Mouse (Mus musculus) monocyte, adult 2 months (primary cell): ENCODE measurements around the gene Relch.
"Not testable (repeated sequence)": the region's sequence is repeated elsewhere in the genome, so short reads cannot be mapped to it uniquely, and the experiment has no call there.

ENCODE experiments used
- DNase-seq, 2 experiments: peaks; one replicate each; pipeline ENCODE4 v3.0.0; 2022; ENCODE audit warnings: low spot score in 2 of 2, low read depth in 1 of 2

Gene Relch

DNA sequence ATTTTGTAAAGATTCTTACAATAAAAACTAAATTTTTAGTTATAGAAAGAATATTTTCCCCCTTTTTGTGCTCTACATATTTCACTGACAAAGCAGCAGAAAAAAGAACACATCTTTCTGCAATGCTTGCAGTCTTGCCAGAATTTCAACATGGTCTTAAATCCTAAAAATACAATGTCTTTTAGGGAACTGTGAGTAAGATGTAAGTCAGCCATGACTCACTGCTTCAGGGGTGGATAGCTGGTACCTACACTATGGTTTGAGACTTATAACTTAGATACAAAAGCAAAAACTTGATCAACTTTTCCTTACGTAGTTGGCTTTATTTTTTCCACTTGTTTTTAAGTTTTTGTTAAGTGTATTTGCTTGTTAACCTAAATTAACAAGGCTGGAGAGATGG is 78.8 kb downstream of the Relch start:
- no peak for DNase-seq

DNA sequence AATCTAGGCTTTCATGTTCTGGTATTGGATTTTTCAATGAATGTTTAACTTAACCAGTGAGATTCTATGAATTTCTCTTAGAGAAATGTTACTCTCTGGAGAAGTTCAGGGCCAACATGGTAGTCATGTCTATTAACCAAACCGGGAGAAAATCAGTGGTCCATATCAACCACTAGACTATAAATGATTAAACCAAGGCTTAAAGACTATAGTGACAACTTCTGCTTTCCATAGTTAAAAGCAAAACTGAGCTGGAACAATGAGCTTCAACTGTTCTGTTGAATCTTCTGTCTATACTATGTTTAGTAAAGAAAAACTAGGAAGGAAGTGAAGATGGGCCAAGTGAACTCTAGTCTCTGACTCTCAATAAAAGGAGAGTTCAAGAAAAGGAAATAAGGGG is 82.8 kb downstream of the Relch start:
- DNase-seq = no peak

DNA sequence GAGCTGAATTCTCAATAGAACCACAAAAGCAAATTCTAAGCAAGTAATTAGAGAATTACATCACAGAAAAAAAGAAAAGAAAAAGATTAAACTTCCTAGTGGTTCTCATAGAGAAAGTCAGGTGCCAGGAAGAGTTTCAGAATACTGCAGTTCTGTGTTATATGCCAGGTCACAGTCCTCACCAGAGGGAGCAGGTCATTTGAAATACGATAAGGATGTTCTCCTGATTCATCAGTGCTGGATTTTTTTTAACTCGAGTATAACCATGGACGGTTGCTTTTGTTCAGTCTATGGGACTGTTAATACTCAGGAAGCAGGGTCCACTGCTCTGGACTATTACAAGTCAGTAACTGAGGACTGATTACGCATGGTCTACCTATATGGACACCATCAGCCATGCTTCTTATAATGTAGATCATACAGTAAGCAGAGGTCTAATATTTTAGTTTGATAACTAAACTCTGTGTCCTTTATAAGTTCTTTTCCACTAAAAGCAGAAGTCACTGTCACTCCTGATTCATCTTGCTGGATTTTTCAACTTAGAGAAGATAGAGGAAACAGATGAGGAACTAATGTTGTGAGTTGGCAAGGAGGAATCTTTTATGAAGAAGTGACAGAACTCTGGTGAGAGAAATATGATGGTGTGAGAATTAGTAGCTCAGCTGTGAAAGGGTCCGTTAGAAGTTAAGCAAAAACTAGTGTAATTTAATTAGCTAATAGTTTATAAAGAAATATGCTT is 83.4 kb downstream of the Relch start:
- no peak for DNase-seq

DNA sequence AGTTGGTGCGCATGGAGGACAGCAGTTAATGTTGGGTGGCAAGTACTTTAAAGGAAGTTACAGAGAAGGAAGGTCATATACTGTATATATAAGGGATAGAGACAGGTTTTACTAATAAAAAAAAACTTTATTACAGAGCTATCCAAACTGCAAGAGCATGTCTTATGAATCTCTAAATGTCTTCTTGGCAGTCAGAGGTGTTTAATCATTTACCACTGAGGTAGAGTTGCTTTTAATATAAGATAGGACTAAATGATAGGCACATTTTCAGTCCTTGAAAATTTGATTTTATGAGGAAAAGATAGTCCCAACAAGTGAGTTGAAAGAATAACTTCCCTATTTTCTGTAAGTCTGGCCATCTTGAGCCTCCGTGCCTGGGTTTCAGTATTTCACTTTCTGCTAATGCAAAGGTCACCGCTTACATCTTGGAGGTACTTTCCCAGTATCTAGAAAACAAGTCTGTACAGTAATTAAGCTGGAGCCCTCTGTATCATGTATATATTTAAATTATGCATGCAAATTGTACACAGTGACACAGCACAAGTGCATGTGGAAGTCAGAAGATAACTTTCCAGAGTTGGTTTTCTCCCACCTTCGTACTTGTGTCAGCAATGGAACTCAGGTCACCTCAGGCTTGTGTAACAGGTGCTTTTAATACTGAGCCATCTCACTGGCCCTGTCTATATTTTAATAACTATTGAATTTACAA is 84.6 kb downstream of the Relch start:
- no peak for DNase-seq

DNA sequence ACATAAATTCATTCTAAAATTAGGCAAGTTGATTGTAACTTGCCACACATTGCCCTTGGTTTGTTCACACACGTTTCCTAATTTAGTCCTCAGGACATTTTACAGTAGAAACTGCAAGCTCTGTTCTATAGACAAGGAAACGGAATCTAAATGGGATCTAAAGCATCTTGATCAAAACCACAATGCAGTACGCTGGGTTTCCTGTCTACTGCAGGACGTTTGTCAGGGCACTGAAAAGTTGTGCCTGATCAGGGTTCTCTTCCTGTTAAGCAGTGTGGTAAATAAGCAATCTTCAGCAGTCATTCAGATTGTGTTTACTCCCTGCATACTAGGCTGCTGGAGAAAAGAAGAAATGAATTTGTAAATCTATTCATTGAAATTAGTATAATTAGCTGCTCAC is 88.5 kb downstream of the Relch start:
- DNase-seq = no peak

DNA sequence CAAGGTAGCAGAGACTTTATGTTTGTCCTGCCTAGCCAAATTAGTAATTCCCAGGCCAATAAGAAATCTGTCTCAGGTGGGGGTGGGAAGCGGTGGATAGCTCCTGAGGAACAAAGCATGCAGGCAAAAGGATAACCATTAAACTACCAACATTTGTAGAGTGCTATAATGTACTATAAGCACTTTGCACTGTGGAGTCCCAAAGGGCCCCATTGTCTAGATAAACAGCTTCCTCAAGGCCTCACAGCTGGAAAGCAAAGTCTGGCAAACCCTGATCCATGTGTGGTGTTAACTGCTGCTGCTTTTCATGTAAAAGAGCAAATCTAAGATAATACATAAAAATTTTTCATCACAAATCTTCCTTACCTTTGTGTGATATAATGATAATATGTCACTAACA is 89.3 kb downstream of the Relch start:
- DNase-seq = no peak

DNA sequence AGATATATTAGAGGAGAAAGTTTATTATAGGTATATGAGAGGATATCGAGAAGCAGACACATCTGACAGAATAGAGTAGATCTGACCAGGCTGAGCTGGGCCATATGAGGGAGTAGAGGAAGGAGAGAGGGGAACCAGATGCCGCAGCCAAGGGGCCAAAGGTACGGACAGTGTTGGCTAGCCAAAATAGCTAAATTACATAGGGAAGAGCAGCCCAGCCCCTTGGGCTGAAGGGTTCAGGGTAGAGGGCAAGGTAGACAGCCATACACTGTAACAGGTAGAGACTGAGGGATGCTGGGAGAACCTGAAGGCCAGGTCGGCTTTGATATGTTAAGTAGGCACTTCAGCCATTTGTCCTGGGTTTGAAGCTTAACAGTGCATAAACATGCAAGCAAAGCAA is 95.1 kb downstream of the Relch start:
- no peak for DNase-seq

DNA sequence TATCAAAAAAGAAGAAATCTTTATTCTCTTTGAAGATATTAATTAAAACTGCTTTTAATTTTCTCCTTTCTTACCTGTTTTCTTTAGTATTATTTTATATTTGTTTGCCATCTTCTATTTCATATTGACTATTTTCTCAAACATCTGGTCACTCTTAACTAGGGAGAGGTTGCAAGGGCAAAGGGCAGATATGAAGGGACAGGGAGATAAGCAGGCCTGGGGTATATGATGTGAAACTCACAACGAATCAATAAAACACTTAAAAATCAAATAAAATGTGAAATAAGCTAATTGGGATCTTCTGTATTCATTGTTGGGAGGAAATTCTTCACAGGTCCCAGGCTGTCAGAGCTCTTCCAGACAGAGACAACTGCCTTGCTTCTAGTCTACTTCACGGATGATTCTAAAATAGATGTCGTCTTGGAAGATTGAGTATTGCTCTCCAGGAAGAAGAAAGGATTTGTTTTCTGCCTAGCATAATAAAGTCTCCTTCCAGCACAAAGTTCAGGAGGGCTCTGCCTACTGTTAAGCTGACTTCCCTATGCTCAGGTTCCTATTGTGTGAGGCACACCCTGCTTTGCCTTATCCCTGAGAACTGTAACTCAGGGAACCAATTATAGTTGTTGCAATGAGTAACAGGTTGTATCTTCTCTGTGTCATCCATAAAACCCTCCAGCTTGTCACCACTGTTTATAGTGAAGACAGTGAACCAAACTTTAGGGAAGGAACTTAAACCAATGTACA is 95.9 kb downstream of the Relch start:
- DNase-seq = no peak

DNA sequence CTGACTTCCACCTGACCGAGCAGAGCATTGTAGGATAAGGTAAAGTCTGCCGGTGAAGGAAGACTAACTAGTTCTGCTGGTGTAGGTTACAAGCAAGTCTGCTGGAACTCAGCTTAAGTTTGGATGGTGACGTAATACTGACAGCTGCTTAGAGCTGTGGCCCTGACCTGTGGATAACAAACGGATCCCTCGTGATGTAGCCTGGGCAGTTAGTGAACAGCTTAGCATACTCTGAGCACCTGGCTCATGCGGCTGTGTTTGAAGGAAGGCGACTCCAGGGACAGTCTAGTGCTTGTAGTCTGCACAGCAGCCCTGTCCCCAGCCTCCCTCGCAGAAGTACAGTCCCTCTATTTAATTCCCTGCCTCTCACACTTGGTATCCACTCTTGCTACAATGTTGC is 101.9 kb downstream of the Relch start:
- no peak for DNase-seq

DNA sequence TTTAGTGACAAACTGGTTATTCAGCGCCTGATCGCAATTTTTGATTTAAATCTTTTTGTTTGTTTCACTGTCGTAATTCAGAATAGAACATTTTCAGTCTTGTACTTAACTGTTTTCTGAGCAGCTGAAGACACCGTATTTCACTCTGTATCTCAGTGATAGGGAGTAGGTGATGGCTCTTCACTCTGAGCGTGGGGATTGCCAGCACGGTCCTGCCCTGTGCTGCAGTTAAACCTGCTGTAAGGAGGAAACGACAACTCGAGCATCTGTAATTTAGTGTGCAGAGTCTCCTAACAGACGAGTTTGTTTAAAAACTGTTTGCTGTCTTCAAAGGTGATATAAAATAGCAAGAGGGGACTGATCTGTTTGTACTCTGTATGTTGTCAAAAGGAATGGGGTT is 102.4 kb downstream of the Relch start:
- not testable (repeated sequence) for DNase-seq

DNA sequence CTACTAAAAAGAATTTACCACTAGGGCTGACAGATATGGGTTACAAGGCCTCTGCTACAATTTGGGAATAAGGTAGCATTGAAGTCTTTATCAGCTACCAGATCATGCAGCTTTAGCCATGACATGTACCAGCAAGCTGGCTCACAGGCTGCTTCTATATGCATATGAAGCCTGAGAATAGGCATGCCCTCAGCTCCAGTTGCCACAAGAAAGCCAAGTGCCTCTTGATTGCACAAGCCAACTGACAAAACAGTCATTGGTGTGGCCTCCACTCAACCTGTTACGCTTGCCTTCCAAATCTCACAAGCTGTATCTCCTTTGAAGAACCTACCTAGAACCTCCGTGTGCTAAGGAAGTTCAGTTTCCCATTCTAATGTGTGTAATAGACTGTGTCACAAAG is 104.7 kb downstream of the Relch start:
- no peak for DNase-seq

DNA sequence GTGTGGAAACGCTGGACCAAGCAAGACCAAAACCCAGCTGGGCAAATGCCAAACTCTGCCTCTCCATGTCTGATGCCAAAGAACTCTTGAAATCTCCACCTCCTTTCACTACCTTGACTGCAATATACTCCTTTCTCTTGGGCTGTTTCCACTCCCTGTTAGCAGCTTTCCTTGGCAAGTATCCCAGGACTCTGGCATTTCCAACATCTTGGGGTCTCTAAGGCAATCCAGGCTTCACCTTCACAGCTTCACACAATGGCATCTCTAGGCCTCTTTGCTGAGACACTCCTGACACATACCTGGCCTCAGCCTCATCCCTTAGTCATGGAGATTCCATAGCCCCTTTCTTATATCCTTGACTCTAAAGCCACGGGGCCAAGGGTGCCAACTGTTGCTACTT is 107.0 kb downstream of the Relch start:
- no peak for DNase-seq

DNA sequence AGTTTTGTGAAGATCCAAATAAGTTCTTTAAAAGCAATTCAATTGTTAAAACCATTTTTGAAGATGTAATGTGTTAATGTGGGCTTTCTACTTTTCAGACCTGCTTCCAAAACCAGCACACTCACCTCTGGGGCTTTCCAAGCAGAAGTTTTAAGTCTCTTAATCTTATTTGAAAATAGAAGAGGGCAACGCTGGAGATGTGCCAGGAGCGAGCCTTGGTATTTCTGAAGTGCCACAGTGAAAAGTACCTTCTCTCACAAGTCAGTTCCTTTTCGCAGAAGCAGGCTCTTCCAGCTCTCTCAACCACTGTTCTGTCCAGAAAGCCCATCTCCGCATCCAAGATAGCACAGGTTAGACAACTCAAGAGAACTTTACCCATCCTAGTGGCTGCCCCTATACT is 112.8 kb downstream of the Relch start:
- no peak for DNase-seq

DNA sequence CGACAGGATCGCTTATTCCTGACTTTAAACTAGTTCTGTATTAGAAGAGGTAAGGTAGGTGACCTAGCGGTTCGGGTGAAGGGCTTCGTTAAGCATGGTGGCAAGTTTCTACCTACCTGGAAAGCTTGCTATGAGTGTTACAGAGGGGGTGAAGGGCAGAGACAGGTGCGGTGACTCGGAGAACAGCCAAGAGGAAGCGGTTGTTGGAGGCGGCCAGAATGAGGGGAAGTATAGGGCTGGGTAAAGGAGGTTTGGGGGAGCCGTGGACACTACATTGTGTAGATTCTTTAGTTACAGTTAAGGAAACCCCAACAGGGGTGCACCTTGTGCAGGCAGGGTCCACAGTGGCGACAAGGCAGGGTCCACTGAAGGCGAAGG is 116.4 kb downstream of the Relch start:
- no peak for DNase-seq

DNA sequence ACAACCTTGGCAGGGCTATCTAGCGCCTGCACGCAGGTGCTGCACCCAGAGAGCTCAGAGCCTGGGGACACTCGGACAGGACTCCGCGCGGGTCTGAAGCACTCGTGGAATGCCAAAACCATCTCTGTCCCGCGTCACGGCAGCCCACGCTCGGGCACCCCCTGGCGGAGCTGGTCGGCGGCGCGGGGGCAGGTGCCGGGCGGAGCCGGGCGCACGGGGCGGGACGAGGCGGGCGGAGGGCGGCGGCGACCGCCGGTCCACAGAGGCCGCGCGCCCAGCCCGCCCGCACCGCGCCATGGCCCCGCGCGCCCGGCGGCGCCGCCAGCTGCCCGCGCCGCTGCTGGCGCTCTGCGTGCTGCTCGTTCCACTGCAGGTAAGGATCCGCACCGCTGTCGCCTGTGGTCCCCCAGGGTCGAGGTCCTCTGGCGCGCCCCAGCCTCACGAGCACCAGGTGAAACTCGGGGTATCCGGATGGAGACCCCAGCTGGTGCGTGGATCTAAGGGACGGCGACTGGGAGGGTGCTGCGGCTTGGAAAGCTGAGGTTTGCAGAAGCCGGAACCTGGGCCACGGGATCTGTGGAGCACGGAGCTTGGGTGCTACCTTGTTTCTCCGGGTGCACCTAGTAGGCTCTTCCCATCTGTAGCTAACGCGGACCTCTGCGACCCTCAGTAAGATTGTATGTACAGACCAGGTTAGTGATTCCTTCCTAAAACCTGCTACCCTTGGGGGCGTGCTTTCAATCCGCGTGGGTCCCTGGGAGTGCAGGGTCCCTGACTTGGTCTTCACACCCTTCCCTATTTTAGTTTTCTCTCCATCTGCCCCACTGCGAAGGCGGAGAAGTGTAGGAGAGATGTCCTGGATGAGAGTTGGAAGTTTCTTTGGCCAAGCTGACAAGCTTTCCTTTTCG is 117.0 kb downstream of the Relch start, which contains the start of gene Tnfrsf11a:
Gene Tnfrsf11a (plus strand): TSS at position 262 of the 908 bp plus-strand sequence.
- peak in 1 of 2 experiments; percentile 42 for DNase-seq

DNA sequence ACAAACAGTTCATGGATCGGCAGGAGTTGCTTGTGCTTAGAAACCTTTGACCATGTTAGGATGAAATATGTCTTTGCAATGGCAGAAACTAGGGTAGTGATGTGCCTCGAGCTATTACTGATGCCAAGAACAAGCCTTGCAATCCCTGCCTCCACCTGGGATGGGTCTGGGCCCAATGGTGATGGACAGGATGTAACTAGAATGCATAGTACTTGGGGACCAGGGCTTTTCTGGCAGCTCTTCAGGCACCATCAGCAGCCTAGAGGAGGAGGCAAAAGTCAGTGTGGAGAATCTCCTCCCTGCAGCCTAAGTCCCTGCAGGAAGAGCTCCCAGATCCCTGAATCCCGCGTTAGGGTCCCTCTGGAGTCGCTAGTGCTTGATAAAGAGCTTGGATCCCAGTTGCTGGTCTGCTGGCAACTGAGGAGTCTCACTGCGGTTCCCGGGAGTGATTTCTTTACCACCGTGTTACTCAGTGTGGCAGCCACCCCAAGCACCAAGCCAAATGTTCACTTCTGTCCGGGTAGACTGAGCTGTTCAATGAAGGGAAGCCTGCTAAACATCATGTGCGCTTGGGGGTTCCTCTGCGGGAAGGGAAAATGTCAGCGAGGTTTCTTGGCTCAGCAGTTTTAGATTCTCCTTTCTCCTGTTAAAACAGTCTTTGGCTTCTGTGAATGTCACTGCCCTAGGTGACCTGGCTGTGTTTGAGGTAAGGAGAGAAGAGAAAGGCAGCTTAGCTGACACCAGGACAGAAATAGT is 117.9 kb downstream of the Relch start:
- no peak for DNase-seq

DNA sequence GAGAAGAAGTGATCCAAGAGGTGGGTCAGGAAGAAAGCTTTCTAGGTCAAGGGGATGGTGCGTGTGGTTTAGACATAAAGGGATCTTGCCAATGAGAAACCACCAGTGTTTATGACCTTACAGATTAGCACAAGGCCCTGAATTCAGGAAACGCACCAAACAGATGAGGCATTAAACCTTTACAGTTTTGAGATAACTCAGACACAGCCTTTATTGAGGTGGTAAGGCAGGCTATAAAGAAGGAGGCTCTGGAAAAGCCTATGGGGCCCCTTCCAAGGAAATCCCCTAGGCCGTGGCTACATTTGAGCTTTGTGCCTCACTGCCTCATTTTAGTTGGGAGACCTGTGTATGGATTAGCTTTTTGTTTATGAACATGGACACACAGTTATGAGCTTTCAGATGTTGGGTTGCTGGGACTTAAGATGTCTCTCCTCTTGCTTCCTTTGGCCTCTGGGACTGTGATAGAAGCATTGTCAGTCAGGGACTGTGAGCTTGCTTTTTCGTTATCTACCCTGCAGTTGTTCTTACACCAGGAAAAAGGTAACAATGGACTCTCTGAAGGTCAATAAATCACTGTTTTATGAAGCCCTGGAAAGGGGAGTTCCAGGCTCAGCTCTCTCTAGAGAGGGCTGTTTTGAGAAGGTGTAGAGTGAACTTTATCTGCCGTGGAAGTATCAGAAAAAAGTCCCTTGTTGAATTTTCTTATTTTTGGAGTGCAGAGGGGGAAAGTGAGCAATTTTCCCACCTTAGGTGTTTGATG is 120.8 kb downstream of the Relch start:
- no peak for DNase-seq

DNA sequence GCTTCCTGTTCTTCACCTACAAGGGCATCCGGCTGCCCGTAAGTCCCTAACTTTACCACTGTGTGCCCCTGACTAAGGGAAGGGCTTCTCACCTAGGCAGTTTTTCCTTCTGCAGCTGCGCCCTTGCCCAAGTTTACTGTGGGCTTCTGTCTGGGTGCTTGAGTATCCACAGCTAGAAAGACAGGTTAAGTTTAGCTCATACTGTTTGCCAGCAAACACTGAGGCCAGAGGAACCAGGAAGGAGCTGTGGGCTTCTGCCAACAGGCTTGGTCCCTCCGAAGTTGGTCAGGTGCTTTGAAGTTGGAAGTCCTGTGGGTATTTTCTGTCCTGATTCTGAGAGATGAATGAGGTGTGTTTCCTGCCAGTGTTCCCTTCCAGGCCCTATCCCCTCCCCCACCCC is 121.5 kb downstream of the Relch start:
- DNase-seq = no peak

DNA sequence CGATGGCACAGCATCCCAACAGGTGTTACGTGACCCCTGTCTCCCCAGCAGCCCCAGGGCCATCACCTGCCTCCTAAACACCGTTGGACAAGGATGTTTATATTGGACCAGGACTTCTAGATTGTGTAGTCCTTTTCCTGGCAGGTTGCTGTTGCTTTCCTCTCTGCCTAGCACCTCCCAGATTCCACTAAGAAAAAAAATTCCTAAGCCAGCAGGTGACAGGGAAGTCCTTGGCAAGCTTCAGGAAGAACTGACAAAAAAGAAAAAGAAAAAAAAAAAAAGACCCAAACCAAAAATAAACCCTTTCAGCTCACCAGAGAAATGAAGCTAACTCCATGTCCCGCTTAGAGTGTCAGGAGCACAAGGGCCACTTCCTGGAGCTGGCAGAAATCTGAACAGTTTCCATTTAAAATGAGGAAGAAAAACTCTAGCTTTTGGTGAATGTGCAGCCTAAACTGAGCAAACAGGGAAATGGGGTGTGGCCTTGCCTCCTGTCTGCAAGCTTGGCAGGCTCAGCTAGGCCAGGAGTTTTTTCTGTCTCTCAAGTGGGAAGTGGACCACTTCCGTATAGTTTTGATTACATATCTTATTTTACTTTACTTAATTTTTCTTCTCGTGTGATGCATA is 123.2 kb downstream of the Relch start:
- DNase-seq = peak; percentile 40 to 59
